Mouse (Mus musculus): Measurements from ENCODE around the gene Hmga1. TPM values are rescaled to one million over a fixed set of nuclear protein-coding genes. Genes with fewer than 3 reads are reported as not detected.

Gene Hmga1
- polyA plus RNA-seq, 1 experiment from 2014 or later = 541 TPM

DNA sequence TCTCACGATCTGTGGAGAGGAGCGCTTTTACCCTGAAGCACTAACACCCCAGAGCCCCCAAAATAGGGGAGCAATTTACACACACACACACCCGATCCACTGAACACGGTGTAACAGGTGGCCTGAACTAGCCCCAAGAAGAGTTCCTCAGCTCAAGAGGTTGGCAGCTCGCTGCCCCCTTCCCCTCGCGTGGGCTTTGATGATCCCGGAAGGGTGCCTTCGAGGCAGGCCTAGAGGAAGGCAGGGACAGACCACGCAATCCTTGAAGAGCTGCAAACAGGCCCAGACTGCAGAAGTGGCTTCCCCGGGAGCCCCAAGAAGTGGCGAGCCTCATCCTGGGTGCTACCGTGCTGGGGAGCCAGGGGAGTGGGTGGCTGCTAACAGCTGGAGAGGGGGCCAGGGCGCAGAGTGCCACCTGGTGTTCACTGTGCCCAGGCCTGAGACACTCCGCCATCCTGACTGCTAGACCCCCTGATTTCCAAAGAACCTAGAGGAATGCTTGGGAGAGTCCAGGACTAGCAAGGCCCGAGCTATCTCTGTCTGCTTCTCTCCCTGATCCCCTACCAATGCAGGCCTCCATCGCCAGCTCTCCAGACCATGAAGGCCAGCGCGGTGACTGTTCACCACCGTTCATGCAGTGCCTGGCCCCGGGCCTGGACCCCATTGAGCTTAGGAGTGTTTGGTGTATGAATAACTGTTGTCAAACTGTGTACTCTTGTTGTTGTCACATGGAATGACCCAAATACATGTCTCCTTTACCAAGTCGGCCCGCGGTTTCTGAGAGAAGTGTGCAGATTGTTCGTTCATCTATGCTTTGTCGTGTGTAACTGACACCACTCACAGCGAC lies 42.2 kb upstream of the Hmga1 start:
- Histone ChIP-seq H3K27ac (peak overlapping the region; percentile 89; the same call in 1 of the 2 replicates), H3K9me3 (no peaks in the 10 kb centered on the region), H3K36me3 (no peaks in the 10 kb centered on the region), H3K4me3 (peak overlapping the region; percentile 67), H3K4me1 (replicated peaks) (peaks cover 85% of the 10 kb centered on the region), H3K27me3 (ENCODE audit: insufficient read depth, poor library complexity, severe bottlenecking) (peaks cover 91% of the 10 kb centered on the region)
- peak; percentile 48 for DNase-seq (ENCODE audit: low spot score)
- 33% methylated on average over 27 of the region's 27 CpGs for WGBS

DNA sequence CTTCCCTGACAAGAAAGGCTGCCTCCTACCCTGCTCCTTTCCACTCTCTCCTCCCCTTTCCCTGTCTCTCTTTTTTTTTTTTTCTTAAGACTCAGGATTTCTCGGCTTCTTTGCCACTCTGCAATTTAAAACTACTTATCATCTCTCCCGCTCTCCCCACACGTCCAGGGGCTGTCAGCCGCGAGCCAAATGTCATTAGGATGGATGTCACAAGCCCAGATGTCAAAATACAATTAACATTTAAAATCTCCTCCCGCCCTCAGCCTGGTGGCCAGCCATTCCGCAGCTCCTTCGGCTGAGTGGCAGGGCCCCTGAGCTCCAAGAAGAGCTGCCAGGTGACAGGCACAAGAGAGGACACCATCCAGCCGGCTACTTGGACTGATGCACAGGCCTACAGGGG lies 38.0 kb upstream of the Hmga1 start:
- H3K27ac ChIP-seq = peak overlapping the region; percentile 85
- peak; percentile 38 for DNase-seq (ENCODE audit: low spot score)
- no peaks in the 10 kb centered on the region for H3K36me3 ChIP-seq
- peak overlapping the region; percentile 4 for H3K4me3 ChIP-seq
- H3K9me3 ChIP-seq = no peaks in the 10 kb centered on the region
- peaks cover 84% of the 10 kb centered on the region for H3K27me3 ChIP-seq (ENCODE audit: insufficient read depth, poor library complexity, severe bottlenecking)
- peaks cover 61% of the 10 kb centered on the region for H3K4me1 ChIP-seq (replicated peaks)
- 23% methylated on average over 9 of the region's 9 CpGs for WGBS

DNA sequence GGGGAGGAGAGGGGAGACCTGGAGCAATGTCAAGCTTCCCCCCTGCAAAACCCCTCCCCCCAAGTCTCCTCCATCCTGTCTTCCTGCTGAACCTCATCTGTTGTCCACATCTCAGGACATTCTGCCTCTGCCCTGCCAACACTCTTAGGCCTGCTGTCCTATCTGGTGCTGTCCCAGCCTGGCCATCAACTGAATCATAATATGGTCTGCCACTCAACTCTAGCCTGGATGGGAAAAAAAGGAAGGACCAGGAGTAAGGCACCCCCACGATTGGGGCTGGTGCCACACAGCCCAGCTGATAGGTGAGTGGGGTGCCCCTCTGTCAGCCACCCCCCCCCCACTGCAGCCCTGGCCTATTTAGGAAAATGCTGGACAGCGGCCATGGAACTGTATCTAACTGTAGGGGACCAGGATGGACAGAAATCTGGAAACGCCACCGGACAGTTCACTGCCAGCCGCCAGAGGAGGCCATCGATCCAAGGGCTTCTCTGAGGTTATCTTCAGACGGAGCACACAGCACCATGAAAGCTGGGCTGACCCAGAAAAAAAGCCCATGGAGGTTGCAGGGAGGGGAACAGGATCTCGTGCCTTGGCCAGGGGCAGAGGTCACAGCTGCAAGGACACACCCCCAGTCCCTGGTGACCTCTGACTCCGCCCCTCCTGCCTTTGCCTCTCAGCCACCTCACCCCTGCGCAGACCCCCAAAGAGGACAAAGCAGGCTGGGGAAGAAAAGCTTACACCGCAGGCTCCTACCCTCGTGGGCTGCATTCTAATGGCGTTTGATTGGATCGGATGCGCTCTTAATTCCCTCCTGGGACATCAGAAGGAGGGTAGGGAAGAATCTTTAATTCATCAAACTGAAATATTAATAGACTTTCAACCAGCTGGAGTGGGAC lies 37.3 kb upstream of the Hmga1 start:
- Histone ChIP-seq H3K36me3 (no peaks in the 10 kb centered on the region), H3K4me1 (replicated peaks) (peaks cover 55% of the 10 kb centered on the region), H3K27ac (peak overlapping the region; percentile 85), H3K4me3 (peak overlapping the region; percentile 4), H3K27me3 (ENCODE audit: insufficient read depth, poor library complexity, severe bottlenecking) (peaks cover 78% of the 10 kb centered on the region), H3K9me3 (no peaks in the 10 kb centered on the region)
- 19% methylated on average over 15 of the region's 15 CpGs for WGBS
- peak; percentile 80 for DNase-seq (ENCODE audit: low spot score)

DNA sequence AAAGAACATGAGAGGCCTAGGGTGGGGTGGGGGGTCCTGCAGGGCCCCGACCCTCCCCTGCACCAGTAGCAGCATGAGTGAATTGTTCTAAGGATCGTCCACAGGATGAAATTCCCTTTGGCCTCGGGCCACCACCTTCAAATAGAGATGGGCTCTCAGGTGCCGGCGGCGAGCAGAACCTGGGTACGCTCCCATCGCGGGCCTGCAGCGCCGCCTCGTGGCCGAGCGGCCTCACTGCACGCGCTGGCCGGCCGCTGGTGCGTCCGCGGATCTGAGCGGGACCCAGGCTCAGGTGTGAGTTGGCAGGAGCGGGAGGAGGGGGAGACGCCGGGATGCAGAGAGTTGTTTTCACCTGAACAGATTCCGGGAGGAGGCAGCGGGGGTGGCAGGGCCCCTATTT lies 35.7 kb upstream of the Hmga1 start:
- WGBS = under 1% methylated on average over 27 of the region's 27 CpGs
- H3K4me1 ChIP-seq (replicated peaks) = peaks cover 43% of the 10 kb centered on the region

DNA sequence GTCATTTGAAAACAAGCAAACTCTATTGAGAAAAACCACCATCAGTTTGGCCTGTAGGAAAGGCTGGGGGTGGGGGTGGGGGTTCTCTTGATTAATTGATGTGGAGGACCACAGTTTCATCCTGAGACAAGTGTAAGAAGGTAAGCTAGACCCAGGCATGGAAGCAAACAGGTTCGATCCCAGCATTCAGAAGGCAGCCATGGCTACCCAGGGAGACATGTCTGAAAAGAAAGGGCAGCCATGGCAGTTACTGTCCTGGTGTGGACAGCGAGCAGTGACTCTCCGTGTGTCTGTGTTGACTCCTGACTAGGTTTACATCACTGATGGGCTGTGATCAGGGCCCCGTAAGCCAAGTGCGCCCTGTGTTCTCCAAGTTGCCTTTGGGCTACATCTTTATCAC lies 35.0 kb upstream of the Hmga1 start, which contains the start of gene Grm4:
TSS of gene Grm4 (minus strand) at position 101 of the 400 bp plus-strand sequence.
- no peak within 1 kb of the TSS; the same call in 1 of the 2 replicates for H3K27ac ChIP-seq
- H3K4me3 ChIP-seq = peak within 1 kb of the TSS; percentile 28; the same call in 1 of the 2 replicates
- H3K27me3 ChIP-seq (ENCODE audit: insufficient read depth, poor library complexity, severe bottlenecking) = peaks cover 55% of the 10 kb centered on the region
- H3K9me3 ChIP-seq = 0 out of 2 replicates have a peak, but pooled peaks cover 3% of the 10 kb centered on the region
- H3K36me3 ChIP-seq = no peaks in the 10 kb centered on the region
- 76% methylated on average over 5 of the region's 5 CpGs for WGBS
- peaks cover 43% of the 10 kb centered on the region for H3K4me1 ChIP-seq (replicated peaks)
- no peak for DNase-seq (ENCODE audit: low spot score)

More for the DNA sequence above, 35.7 kb upstream of the Hmga1 start:
- Histone ChIP-seq H3K27ac (no peak overlapping the region; the same call in 1 of the 2 replicates), H3K36me3 (no peaks in the 10 kb centered on the region), H3K4me3 (peak overlapping the region; percentile 28; the same call in 1 of the 2 replicates), H3K9me3 (0 out of 2 replicates have a peak, but pooled peaks cover under 1% of the 10 kb centered on the region), H3K27me3 (ENCODE audit: insufficient read depth, poor library complexity, severe bottlenecking) (peaks cover 62% of the 10 kb centered on the region)
- DNase-seq (ENCODE audit: low spot score) = peak; percentile 73

DNA sequence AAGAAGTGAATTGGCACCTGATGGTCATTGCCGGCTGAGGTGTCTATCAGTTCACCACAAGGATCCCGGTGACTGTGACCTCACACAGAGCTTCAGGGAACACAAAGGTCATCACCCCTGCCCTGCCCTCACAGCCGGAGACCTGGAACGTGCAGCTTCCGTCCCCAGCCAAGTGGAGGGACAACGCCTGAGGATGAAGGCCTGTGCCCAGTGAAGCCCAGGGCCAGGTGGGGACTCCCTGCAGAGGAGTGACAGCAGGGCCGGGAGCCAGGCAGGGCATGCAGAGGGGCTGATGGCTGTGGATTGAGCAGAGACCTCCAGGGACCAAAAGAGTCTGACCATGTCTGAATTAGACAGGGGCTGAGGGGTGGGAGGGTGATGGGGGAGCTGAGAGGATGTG lies 33.2 kb upstream of the Hmga1 start:
- Histone ChIP-seq H3K4me3 (no peak overlapping the region), H3K4me1 (replicated peaks) (peaks cover 31% of the 10 kb centered on the region), H3K27ac (no peak overlapping the region), H3K9me3 (0 out of 2 replicates have a peak, but pooled peaks cover 3% of the 10 kb centered on the region), H3K27me3 (ENCODE audit: insufficient read depth, poor library complexity, severe bottlenecking) (peaks cover 41% of the 10 kb centered on the region), H3K36me3 (no peaks in the 10 kb centered on the region)
- WGBS = 38% methylated on average over 7 of the region's 7 CpGs
- no peak for DNase-seq (ENCODE audit: low spot score)

DNA sequence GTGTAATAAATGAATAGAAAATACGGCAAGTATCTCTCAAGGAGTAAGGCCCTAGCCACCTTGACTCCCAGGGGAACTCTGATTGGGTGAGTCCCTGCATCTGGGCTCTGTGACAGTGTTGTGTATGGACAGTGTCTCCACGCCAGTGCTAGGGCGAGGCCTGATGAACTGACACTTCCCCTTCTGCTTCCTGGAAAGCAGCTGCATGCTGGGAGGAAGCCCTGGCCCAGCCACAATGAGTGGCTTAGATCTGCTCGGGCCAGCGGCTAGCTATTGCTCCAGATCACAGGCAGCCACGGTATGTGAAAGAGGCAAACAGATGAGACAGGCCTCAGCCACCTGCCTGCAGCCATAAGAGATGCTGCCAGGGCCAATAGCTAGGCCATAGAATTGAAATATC lies 29.1 kb upstream of the Hmga1 start:
- WGBS = 83% methylated on average over 6 of the region's 6 CpGs
- peaks cover 6% of the 10 kb centered on the region for H3K27me3 ChIP-seq (ENCODE audit: insufficient read depth, poor library complexity, severe bottlenecking)
- H3K9me3 ChIP-seq = 0 out of 2 replicates have a peak, but pooled peaks cover 3% of the 10 kb centered on the region
- peaks cover 15% of the 10 kb centered on the region for H3K4me1 ChIP-seq (replicated peaks)
- DNase-seq (ENCODE audit: low spot score) = no peak
- no peaks in the 10 kb centered on the region for H3K36me3 ChIP-seq
- H3K27ac ChIP-seq = no peak overlapping the region
- H3K4me3 ChIP-seq = no peak overlapping the region

DNA sequence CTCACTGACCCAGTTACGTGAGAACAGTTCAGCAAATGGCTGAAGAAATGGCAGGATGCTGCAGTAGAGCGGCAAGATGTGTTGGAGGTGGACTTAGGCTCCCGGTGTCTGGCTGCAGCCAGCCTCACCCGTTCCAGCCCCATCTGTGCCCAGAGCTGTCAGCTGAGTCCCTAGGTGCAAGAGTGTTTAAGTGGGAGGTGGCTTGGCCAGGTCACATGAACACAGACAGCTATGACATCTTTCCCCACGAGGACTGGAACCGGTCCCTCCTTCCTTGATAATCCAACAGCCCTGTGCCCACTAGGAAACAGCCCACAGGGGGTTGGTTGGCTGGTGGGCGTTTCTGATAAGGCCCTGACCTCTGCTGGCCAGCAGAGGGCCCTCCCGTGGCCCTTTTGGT lies 28.3 kb upstream of the Hmga1 start:
- no peaks in the 10 kb centered on the region for H3K27me3 ChIP-seq (ENCODE audit: insufficient read depth, poor library complexity, severe bottlenecking)
- 52% methylated on average over 8 of the region's 8 CpGs for WGBS
- 0 out of 2 replicates have a peak, but pooled peaks cover 3% of the 10 kb centered on the region for H3K9me3 ChIP-seq
- H3K27ac ChIP-seq = 0 out of 2 replicates have a peak overlapping the region, but pooled peaks have one; percentile 18
- no peak for DNase-seq (ENCODE audit: low spot score)
- H3K4me3 ChIP-seq = no peak overlapping the region
- peaks cover 15% of the 10 kb centered on the region for H3K4me1 ChIP-seq (replicated peaks)
- H3K36me3 ChIP-seq = no peaks in the 10 kb centered on the region

DNA sequence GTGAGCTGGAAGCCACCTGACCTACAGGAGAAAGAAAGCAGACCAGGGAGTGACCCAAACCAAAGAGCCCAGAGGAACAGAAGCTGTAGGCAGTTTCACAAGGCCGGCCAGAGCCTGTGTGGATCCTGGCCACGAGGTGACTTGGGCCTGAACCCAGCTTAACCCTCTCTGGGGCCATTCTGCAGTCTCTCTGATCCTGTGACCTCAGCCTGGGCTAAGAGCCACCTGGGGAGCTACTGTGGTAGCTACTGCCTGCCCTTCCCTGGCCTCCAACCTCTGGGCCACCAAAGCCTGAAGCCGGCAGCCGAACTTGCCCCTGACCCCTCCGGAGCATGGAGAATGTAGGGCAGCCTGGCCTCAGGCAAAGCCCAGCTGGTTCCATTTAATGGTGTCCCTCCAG lies 27.5 kb upstream of the Hmga1 start:
- Histone ChIP-seq H3K4me3 (no peak overlapping the region), H3K4me1 (replicated peaks) (peaks cover 15% of the 10 kb centered on the region), H3K27ac (no peak overlapping the region; the same call in 1 of the 2 replicates), H3K36me3 (no peaks in the 10 kb centered on the region), H3K27me3 (ENCODE audit: insufficient read depth, poor library complexity, severe bottlenecking) (no peaks in the 10 kb centered on the region), H3K9me3 (0 out of 2 replicates have a peak, but pooled peaks cover 3% of the 10 kb centered on the region)
- no peak for DNase-seq (ENCODE audit: low spot score)
- 59% methylated on average over 5 of the region's 5 CpGs for whole genome bisulfite sequencing

DNA sequence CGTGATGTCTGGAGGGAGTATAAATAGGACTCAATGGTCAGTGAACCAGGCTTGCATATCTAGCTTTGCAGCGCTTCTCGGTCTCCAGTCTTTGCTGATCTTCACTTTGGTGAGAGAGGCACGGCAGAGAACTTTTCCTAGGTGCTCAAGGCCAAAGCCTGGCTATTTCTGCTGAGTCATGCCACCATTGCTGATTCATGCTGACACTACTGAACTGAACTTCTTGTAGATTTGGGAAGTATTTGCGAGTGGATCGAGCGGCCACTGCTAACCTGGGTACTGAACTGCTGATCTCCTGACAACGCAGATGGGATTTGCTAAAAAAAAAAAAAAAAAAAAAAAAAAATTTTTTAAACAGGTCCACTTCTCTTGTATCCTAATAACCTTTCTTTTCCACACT lies 24.2 kb upstream of the Hmga1 start:
- Histone ChIP-seq H3K4me3 (no peak overlapping the region), H3K27ac (no peak overlapping the region), H3K9me3 (no peaks in the 10 kb centered on the region), H3K4me1 (replicated peaks) (peaks cover 20% of the 10 kb centered on the region), H3K36me3 (no peaks in the 10 kb centered on the region), H3K27me3 (ENCODE audit: insufficient read depth, poor library complexity, severe bottlenecking) (no peaks in the 10 kb centered on the region)
- WGBS = 93% methylated on average over 8 of the region's 8 CpGs
- DNase-seq (ENCODE audit: low spot score) = no peak

DNA sequence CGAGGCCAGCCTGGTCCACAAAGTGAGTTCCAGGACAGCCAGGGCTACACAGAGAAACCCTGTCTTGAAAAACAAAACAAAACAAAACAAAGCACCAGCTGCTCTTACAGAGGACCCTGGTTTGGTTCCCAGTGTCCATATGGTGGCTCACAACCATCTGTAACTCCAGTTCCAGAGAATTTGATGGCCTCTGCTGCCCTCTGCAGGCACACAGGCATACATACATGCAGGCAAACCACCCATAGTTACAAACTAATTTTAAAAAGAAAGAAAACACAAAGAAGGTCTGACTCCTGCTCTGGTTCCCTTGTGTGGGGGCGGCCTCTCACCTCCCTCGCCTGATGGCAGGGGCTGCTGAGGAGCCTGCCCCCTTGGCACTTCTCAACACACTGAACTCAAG lies 22.9 kb upstream of the Hmga1 start:
- Histone ChIP-seq H3K4me1 (replicated peaks) (peaks cover 15% of the 10 kb centered on the region), H3K9me3 (no peaks in the 10 kb centered on the region), H3K27me3 (ENCODE audit: insufficient read depth, poor library complexity, severe bottlenecking) (no peaks in the 10 kb centered on the region), H3K27ac (no peak overlapping the region), H3K36me3 (no peaks in the 10 kb centered on the region), H3K4me3 (no peak overlapping the region)
- 83% methylated on average over 3 of the region's 3 CpGs for WGBS
- no peak for DNase-seq (ENCODE audit: low spot score)

DNA sequence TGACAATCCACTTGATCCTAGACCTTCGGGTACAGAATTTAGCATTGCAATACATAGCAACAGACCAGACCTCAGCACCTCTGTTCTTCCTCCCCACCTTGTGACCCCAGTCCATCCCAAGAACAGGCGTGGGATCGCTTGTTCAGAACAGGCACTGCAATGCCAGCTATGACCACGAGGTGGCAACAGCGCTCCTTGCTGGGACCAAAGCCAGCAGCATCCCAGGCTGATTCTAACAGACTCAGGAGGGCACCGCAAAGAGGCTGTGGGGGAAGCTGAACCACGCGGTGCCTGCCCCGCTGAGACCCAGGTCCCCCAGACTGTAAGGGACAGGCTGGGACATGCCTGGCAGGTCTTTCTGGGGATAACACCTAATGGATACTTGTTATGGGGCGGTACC lies 21.6 kb upstream of the Hmga1 start:
- DNase-seq (ENCODE audit: low spot score) = peak; percentile 94
- Histone ChIP-seq H3K4me3 (peak overlapping the region; percentile 2; the same call in 1 of the 2 replicates), H3K4me1 (replicated peaks) (peaks cover 6% of the 10 kb centered on the region), H3K27ac (no peak overlapping the region), H3K36me3 (no peaks in the 10 kb centered on the region), H3K9me3 (no peaks in the 10 kb centered on the region), H3K27me3 (ENCODE audit: insufficient read depth, poor library complexity, severe bottlenecking) (no peaks in the 10 kb centered on the region)
- 6% methylated on average over 10 of the region's 10 CpGs for WGBS
